Mouse (Mus musculus) cerebellum, adult 9-11 months (tissue): ENCODE data around the gene Olfr1168.
"Not testable (repeated sequence)": the region's sequence is repeated elsewhere in the genome, so short reads cannot be mapped to it uniquely, and the experiment has no call there.

Source experiments
- DNase-seq: peaks from one replicate; pipeline ENCODE4 v3.0.0; 2022

Gene Olfr1168

GRCm38 (mm10) chr2:88181580-88181979 lies at the start of gene Olfr1168:
Olfr1168 (plus strand) TSS chr2:88181880.
- DNase-seq, result no peak

GRCm38 (mm10) chr2:88155093-88155492 lies 26.6 kb upstream of the Olfr1168 start, which contains the start of gene Olfr1167:
Olfr1167 (minus strand) TSS chr2:88155193.
- not testable (repeated sequence) for DNase-seq

GRCm38 (mm10) chr2:88220784-88221183 lies 39.1 kb downstream of the Olfr1168 start:
- no peak for DNase-seq

- DNase-seq, result no peak
Measured at GRCm38 (mm10) chr2:88228234-88228633, 46.6 kb downstream of the Olfr1168 start, which contains the start of gene Olfr1170. Olfr1170 (minus strand) TSS chr2:88228334.
